Mouse (Mus musculus): Measurements from ENCODE around the gene Tuba1c. TPM values are rescaled to one million over a fixed set of nuclear protein-coding genes. Genes with fewer than 3 reads are reported as not detected.
A peak's percentile ranks its signal among the peaks of the same experiment; 100 is the strongest.
"Not testable (repeated sequence)": the region's sequence is repeated elsewhere in the genome, so short reads cannot be mapped to it uniquely, and the experiment has no call there.

Tuba1c gene
- total and polyA plus RNA-seq, 2 experiments from 2014 or later: 9.6 to 22.6 TPM

DNA sequence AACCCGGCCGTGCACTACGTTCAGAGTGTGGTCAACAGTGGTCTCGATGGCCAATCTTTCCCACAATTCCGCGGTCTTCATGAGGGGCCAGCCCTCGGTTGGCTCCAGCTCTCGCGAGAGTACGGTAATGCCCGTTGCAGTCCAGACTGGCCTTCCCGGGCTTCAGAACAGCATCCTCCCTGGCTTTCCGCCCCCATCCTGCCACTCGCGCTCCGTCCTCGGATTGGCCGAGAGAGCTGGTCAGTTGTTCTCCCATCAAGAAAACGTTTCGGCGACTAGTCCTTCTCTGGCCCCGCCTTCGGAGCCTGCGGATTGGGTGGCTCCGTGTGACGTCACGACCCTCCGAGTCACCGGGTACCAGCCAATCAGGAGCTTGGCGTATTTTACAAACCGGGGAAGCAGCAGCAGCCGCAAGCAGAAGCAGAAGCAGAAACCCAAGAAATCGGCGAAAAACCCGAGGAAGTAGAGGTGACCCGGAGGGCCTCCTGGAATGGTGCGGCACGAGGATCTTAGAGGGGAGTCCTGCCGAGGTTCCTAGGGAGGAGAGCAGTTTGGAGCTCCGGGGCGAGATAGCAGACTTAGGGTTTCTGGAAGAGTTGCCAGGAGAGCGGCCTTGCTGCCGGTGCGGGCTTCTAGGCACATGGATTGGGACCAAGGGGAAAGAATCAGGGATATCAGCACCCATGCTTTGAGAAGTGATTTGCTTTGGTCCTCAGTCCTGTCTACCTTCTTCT is 45.1 kb downstream of the Tuba1c start:
- no peaks in the 10 kb centered on the region for H3K4me1 ChIP-seq (ENCODE audit: insufficient read depth, low read length)
- ATAC-seq (ENCODE audit: low FRiP score) (peak; percentile 99), DNase-seq (ENCODE audit: low spot score) (peak; percentile 99)
- peak overlapping the region; percentile 90 for H3K4me2 ChIP-seq (ENCODE audit: low read depth, low read length, poor library complexity, severe bottlenecking)
- no peaks in the 10 kb centered on the region for H3K9me3 ChIP-seq (ENCODE audit: low read length)
- WGBS: under 1% methylated on average over 44 of the region's 44 CpGs
- no peaks in the 10 kb centered on the region for H3K27me3 ChIP-seq (ENCODE audit: insufficient read depth, low read length)
- no peaks in the 10 kb centered on the region for H3K36me3 ChIP-seq (ENCODE audit: insufficient read depth, low read length)
- 0 out of 2 replicates have a peak, but pooled peaks have one; percentile 1 for TF ChIP-seq CTCF (IDR thresholded peaks at IDR 0.05)
- peak overlapping the region; percentile 77 for H3K9ac ChIP-seq (replicated peaks; ENCODE audit: low read length, poor library complexity, severe bottlenecking)
- H3K4me3 ChIP-seq (ENCODE audit: low read depth, low read length): peak overlapping the region; percentile 42
- H3K27ac ChIP-seq (ENCODE audit: low read depth, low read length): peak overlapping the region; percentile 97

DNA sequence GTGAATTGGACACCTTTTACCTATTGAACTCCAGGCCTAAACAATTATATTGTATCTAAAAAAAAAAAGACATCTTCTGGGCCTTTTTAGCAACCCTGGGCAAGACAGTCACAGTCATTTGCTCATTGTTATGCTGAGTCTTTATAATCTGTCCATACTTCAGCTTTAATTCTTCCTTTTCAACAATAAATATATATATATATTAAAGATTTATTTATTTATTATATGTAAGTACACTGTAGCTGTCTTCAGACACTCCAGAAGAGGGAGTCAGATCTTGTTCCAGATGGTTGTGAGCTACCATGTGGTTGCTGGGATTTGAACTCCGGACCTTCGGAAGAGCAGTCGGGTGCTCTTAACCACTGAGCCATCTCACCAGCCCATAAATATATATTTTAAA is 46.3 kb downstream of the Tuba1c start:
- not testable (repeated sequence) for H3K27me3 ChIP-seq (ENCODE audit: insufficient read depth, low read length); ATAC-seq (ENCODE audit: low FRiP score); H3K4me3 ChIP-seq (ENCODE audit: low read depth, low read length); DNase-seq (ENCODE audit: low spot score); H3K36me3 ChIP-seq (ENCODE audit: insufficient read depth, low read length); H3K9me3 ChIP-seq (ENCODE audit: low read length); H3K9ac ChIP-seq (replicated peaks; ENCODE audit: low read length, poor library complexity, severe bottlenecking); H3K4me1 ChIP-seq (ENCODE audit: insufficient read depth, low read length); H3K27ac ChIP-seq (ENCODE audit: low read depth, low read length); H3K4me2 ChIP-seq (ENCODE audit: low read depth, low read length, poor library complexity, severe bottlenecking)
- 99% methylated on average over 3 of the region's 3 CpGs for WGBS

DNA sequence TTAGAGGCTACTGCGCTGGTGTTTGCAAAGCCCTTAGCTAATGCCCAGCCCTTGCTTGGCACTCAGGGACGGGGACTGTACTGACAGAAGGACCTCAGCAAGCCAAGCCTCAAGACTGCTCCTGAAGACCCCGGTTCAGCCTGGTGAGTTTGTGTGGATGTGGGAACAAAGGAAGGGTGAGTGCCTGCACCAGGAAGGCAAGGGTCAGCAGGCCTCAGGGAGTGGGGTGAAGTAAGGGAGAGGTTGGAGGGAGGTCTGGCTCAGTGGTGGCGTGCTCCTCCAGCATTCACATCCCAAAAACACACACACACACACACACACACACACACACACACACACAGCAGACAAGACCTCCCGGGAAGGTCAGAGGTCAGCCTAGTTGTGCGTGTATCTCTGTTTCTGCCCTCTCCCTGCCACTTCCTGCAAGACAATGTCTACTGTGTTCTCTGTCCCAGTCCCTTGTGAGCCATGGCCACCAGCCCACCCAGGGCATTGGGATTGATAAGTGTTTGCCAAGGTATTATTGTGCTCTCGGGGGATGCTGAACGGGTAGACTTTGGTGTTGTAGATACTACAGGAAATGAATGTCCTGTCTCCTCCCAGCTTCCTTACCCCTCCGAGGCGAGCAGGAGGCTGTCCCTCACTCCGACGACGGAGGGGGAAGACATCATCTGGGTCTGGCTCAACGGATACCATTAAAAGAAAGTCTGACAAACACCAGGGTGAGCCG is 48.7 kb downstream of the Tuba1c start:
- H3K4me2 ChIP-seq (ENCODE audit: low read depth, low read length, poor library complexity, severe bottlenecking): no peak overlapping the region
- H3K27ac ChIP-seq (ENCODE audit: low read depth, low read length): no peak overlapping the region
- H3K27me3 ChIP-seq (ENCODE audit: insufficient read depth, low read length): no peaks in the 10 kb centered on the region; the same call in 1 of the 2 replicates
- DNase-seq (ENCODE audit: low spot score) (no peak), ATAC-seq (ENCODE audit: low FRiP score) (no peak)
- no peak overlapping the region for H3K9ac ChIP-seq (replicated peaks; ENCODE audit: low read length, poor library complexity, severe bottlenecking)
- H3K9me3 ChIP-seq (ENCODE audit: low read length): no peaks in the 10 kb centered on the region
- H3K4me3 ChIP-seq (ENCODE audit: low read depth, low read length): no peak overlapping the region
- H3K36me3 ChIP-seq (ENCODE audit: insufficient read depth, low read length): no peaks in the 10 kb centered on the region
- no peak for TF ChIP-seq CTCF (IDR thresholded peaks at IDR 0.05)
- H3K4me1 ChIP-seq (ENCODE audit: insufficient read depth, low read length): no peaks in the 10 kb centered on the region
- 82% methylated on average over 15 of the region's 15 CpGs for WGBS

DNA sequence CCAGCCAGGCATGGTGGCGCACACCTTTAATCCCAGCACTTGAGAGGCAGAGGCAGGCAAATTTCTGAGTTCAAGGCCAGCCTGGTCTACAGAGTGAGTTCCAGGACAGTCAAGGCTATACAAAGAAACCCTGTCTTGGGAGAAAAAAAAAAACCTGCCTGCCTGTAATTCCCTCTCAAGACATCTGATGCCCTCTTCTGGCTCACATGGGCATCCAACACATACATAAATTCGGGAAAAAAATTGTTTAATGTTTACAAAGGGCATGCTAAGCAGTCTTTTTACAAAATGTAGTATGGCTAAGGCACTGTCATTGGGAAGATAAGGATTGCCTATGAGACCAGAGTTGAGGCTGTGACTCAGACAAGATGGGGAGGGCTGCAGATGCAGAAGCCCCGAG is 50.1 kb downstream of the Tuba1c start:
- 90% methylated on average over 3 of the region's 3 CpGs for WGBS
- H3K4me3 ChIP-seq (ENCODE audit: low read depth, low read length): no peak overlapping the region
- no peaks in the 10 kb centered on the region for H3K4me1 ChIP-seq (ENCODE audit: insufficient read depth, low read length)

DNA sequence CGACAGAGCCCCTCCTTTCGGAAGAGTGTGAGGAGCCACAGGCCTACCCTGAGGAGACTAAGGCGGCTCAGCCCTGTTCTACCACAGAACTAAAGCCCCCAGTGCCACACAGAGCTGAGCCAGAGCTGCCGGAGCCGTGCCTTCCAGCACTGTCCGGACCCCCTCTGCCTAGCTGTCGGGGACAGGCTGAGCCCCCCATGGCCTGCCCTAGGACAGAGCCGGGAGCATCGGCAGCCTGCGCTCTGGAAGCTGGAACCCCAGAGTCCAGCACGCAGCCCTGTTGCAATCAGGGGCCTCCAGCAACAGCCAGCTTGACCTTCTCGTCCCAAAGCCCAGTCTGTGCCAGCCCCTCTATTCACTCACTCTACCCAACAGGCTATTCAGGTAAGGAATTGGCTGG is 52.6 kb downstream of the Tuba1c start:
- no peak for DNase-seq (ENCODE audit: low spot score)

More for the DNA sequence above, 50.1 kb downstream of the Tuba1c start:
- Histone ChIP-seq H3K9me3 (ENCODE audit: low read length) (no peaks in the 10 kb centered on the region), H3K27me3 (ENCODE audit: insufficient read depth, low read length) (no peaks in the 10 kb centered on the region; the same call in none of the 2 replicates), H3K36me3 (ENCODE audit: insufficient read depth, low read length) (no peaks in the 10 kb centered on the region), H3K27ac (ENCODE audit: low read depth, low read length) (no peak overlapping the region), H3K9ac (replicated peaks; ENCODE audit: low read length, poor library complexity, severe bottlenecking) (no peak overlapping the region), H3K4me2 (ENCODE audit: low read depth, low read length, poor library complexity, severe bottlenecking) (no peak overlapping the region)
- TF ChIP-seq CTCF (IDR thresholded peaks at IDR 0.05): peak; percentile 49
- no peak for DNase-seq (ENCODE audit: low spot score)
- ATAC-seq (ENCODE audit: low FRiP score): no peak

GRCm38 (mm10) chr15:99082840-99083239 is 53.1 kb downstream of the Tuba1c start:
- Histone ChIP-seq H3K4me1 (ENCODE audit: insufficient read depth, low read length) (no peaks in the 10 kb centered on the region), H3K27ac (ENCODE audit: low read depth, low read length) (no peak overlapping the region), H3K4me2 (ENCODE audit: low read depth, low read length, poor library complexity, severe bottlenecking) (no peak overlapping the region), H3K27me3 (ENCODE audit: insufficient read depth, low read length) (peaks cover 24% of the 10 kb centered on the region), H3K9me3 (ENCODE audit: low read length) (no peaks in the 10 kb centered on the region), H3K4me3 (ENCODE audit: low read depth, low read length) (no peak overlapping the region), H3K36me3 (ENCODE audit: insufficient read depth, low read length) (no peaks in the 10 kb centered on the region), H3K9ac (replicated peaks; ENCODE audit: low read length, poor library complexity, severe bottlenecking) (no peak overlapping the region)
- ATAC-seq (ENCODE audit: low FRiP score) (no peak), DNase-seq (ENCODE audit: low spot score) (no peak)
- 89% methylated on average over 16 of the region's 16 CpGs for WGBS
- TF ChIP-seq CTCF (IDR thresholded peaks at IDR 0.05): no peak

More for the DNA sequence above, 52.6 kb downstream of the Tuba1c start:
- Histone ChIP-seq H3K27ac (ENCODE audit: low read depth, low read length) (no peak overlapping the region), H3K36me3 (ENCODE audit: insufficient read depth, low read length) (no peaks in the 10 kb centered on the region), H3K27me3 (ENCODE audit: insufficient read depth, low read length) (peaks cover 19% of the 10 kb centered on the region), H3K4me2 (ENCODE audit: low read depth, low read length, poor library complexity, severe bottlenecking) (no peak overlapping the region), H3K4me3 (ENCODE audit: low read depth, low read length) (no peak overlapping the region), H3K4me1 (ENCODE audit: insufficient read depth, low read length) (no peaks in the 10 kb centered on the region), H3K9ac (replicated peaks; ENCODE audit: low read length, poor library complexity, severe bottlenecking) (no peak overlapping the region), H3K9me3 (ENCODE audit: low read length) (no peaks in the 10 kb centered on the region)
- ATAC-seq (ENCODE audit: low FRiP score): no peak
- WGBS: 94% methylated on average over 12 of the region's 12 CpGs
- TF ChIP-seq CTCF (IDR thresholded peaks at IDR 0.05): no peak

Data from midbrain, postnatal 0 days (tissue).